In the genomic region with DNA sequence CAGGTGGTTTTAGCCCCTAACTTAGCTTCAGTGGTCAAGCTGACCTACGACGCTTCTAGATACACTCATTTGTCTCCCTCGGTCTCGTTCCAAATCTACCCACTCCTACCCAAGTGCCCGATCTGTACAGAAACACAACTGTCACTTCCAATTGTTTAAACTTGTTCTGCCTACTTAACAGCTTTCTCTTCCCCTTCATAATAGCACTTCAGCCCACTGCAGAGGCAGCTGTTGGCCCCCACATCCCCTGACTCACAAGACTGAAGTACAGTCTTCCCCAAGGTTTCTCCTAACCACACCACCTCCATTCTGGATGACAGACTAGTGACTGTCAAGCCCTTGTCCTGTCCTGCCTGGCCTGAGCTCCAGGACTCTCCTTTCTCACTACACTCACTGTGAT, we compare ENCODE assay signal across 17 mouse cellular contexts.
"Had no signal": no experiment of that assay in that cellular context is flagged by ENCODE, and none has a peak within 500 bp of the region (broad histone marks: within the 10 kb centered on the region; RNA-seq: fewer than 3 reads in every experiment).

No protein-coding gene starts in this region.

- H3K4me1 ChIP-seq: neural tube, embryonic 12.5 days had no signal

- H3K27ac ChIP-seq: liver, embryonic 14.5 days; macrophage; midbrain, embryonic 13.5 days; midbrain, embryonic 15.5 days; neural tube, embryonic 12.5 days; stomach, embryonic 15.5 days had no signal

- H3K4me2 ChIP-seq: lung, embryonic 14.5 days; midbrain, embryonic 11.5 days; midbrain, embryonic 13.5 days; midbrain, embryonic 15.5 days; neural tube, embryonic 12.5 days; stomach, embryonic 15.5 days had no signal

- H3K9ac ChIP-seq: liver, embryonic 14.5 days; lung, embryonic 14.5 days; midbrain, embryonic 13.5 days; midbrain, embryonic 15.5 days; neural tube, embryonic 12.5 days; stomach, embryonic 15.5 days had no signal

- H3K9me3 ChIP-seq: megakaryocyte, embryonic 14.5 days; midbrain, embryonic 13.5 days; midbrain, embryonic 15.5 days; neural tube, embryonic 12.5 days; stomach, embryonic 15.5 days had no signal

- H3K27me3 ChIP-seq: midbrain, embryonic 13.5 days; midbrain, embryonic 15.5 days; neural tube, embryonic 12.5 days; stomach, embryonic 15.5 days had no signal

- H3K36me3 ChIP-seq: midbrain, embryonic 13.5 days; midbrain, embryonic 15.5 days; neural tube, embryonic 12.5 days; stomach, embryonic 15.5 days had no signal

- DNase-seq: lung, adult 18-20 months; lung, embryonic 14.5 days; lung, postnatal 10 days; retina, postnatal 1 day; right cerebral cortex, postnatal 25 days; right cerebral cortex, postnatal 4 days; thymus, adult 18-20 months; thymus, postnatal 14 days; thymus, postnatal 36 days had no signal

- H3K4me3 ChIP-seq: megakaryocyte, embryonic 14.5 days; midbrain, embryonic 13.5 days; midbrain, embryonic 15.5 days; neural tube, embryonic 12.5 days; stomach, embryonic 15.5 days had no signal

- ATAC-seq: midbrain, embryonic 13.5 days; midbrain, embryonic 15.5 days had no signal
